Mouse (Mus musculus): ENCODE measurements around the gene Hsf2bp. TPM values are rescaled to one million over a fixed set of nuclear protein-coding genes. Genes with fewer than 3 reads are reported as not detected.

The Hsf2bp gene
- polyA plus RNA-seq, 1 experiment from 2014 or later, result 0.45 TPM

DNA sequence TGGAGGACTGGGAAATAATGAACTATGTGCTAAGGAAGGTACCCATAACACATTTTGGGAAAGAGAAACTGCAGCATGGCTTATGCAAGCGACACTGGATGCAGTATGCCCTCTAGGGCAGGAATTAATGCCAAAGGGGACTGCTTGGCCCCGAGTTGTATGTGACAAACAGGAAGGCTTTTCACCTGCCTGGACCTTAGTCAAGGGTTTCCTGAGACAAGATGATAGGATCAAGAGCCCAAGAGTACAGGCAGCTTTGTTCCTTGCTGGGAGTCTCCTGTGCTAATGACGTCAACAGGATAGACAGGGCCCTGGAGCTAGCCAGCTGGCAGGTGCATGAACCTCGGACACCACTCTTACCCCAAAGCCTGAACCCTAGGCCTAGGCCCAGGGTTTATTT, 95.5 kb downstream of the Hsf2bp start:
- H3K4me2 ChIP-seq (ENCODE audit: low read depth, low read length), result no peak overlapping the region
- no peak overlapping the region for H3K9ac ChIP-seq (ENCODE audit: low read length)
- 79% methylated on average over 4 of the region's 4 CpGs for WGBS
- no peaks in the 10 kb centered on the region for H3K9me3 ChIP-seq (replicated peaks; ENCODE audit: control insufficient read depth, low read length)
- peaks cover 20% of the 10 kb centered on the region for H3K4me1 ChIP-seq (ENCODE audit: control insufficient read depth, insufficient read depth, low read length)
- no peak overlapping the region for H3K27ac ChIP-seq (ENCODE audit: low read length)
- H3K27me3 ChIP-seq (ENCODE audit: control insufficient read depth, insufficient read depth, low read length), result no peaks in the 10 kb centered on the region
- no peak for ATAC-seq (ENCODE audit: insufficient read depth, low FRiP score)
- H3K4me3 ChIP-seq (replicated peaks; ENCODE audit: low read length), result no peak overlapping the region
- no peaks in the 10 kb centered on the region for H3K36me3 ChIP-seq (ENCODE audit: control insufficient read depth, insufficient read depth, low read length)

DNA sequence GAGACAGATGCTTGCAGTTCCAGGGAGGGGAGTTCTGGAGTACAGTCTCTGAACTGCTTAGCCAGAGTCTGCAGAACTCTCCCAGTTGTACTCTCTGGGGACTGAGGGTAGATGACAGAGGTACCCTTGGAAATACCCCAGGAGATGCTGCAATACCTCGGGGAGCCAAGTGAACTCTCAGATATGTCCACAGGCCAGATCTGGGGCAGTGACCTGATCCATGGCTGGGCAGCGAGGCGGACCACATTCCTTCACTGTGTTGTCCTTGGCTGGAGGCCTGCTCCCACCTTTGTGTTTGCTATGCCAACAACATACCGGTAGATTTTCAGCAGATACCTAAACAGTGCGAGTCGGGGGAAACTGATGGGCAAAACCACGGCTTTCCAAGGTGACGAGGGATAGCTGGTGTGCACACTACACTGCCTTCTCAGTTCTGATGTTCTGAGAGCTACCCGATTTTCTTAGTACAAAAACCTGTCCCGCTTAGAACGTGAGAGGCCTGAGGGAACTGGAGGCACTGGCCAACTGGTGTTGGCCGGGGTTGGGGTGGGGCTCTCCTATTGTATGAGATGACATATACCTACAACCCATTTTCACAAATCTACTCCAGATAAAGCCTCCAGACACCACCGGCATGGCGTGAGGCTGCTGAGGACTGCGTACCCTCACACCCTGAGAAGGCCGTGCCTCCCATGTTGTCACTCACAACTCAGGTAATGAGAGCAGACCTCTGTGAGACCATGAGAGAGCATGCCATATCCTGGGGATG, 96.7 kb downstream of the Hsf2bp start:
- ATAC-seq (ENCODE audit: insufficient read depth, low FRiP score), result no peak
- Histone ChIP-seq H3K9ac (ENCODE audit: low read length) (0 out of 2 replicates have a peak overlapping the region, but pooled peaks have one; percentile 9), H3K27me3 (ENCODE audit: control insufficient read depth, insufficient read depth, low read length) (no peaks in the 10 kb centered on the region), H3K9me3 (replicated peaks; ENCODE audit: control insufficient read depth, low read length) (no peaks in the 10 kb centered on the region), H3K36me3 (ENCODE audit: control insufficient read depth, insufficient read depth, low read length) (no peaks in the 10 kb centered on the region), H3K4me3 (replicated peaks; ENCODE audit: low read length) (no peak overlapping the region), H3K4me2 (ENCODE audit: low read depth, low read length) (no peak overlapping the region), H3K4me1 (ENCODE audit: control insufficient read depth, insufficient read depth, low read length) (peaks cover 20% of the 10 kb centered on the region), H3K27ac (ENCODE audit: low read length) (no peak overlapping the region)
- 66% methylated on average over 16 of the region's 16 CpGs for WGBS

DNA sequence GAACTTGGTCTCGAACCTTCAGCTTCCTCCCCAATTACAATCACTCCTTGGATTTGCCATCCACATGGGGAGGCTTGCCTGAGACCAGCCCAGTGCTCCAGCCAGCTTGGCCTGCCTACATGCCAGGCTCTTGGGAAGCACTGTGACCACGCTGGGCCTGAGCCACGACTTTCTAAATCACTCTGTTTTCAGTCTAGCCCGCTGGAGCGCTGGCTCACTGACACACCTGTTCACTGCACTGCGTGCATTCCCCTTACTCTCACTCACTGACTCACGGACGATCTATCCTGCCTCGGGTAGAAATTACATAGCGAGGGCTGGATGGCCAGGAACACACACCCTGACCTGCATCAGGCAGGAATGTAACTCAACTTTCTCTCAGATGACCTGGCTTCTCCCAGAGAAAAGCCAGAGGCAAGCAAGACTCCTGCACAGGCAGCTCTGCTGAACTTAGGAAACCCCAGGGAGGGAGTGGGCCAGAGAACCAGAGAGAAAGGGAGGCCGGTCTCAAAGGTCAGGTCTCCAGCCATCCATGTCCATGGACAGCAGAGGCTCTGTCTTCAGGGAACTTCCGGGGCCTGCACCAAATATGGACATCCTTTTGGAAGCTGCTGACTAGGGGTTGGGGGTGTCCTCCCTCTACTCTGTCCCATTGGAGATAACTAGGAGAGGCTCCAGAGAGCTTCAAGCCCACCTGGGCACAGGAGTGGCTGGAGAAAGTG, 97.4 kb downstream of the Hsf2bp start:
- Histone ChIP-seq H3K27ac (ENCODE audit: low read length) (no peak overlapping the region), H3K4me1 (ENCODE audit: control insufficient read depth, insufficient read depth, low read length) (peaks cover 16% of the 10 kb centered on the region), H3K4me2 (ENCODE audit: low read depth, low read length) (no peak overlapping the region), H3K27me3 (ENCODE audit: control insufficient read depth, insufficient read depth, low read length) (no peaks in the 10 kb centered on the region), H3K9me3 (replicated peaks; ENCODE audit: control insufficient read depth, low read length) (no peaks in the 10 kb centered on the region), H3K36me3 (ENCODE audit: control insufficient read depth, insufficient read depth, low read length) (no peaks in the 10 kb centered on the region), H3K9ac (ENCODE audit: low read length) (0 out of 2 replicates have a peak overlapping the region, but pooled peaks have one; percentile 9), H3K4me3 (replicated peaks; ENCODE audit: low read length) (no peak overlapping the region)
- ATAC-seq (ENCODE audit: insufficient read depth, low FRiP score), result no peak
- 68% methylated on average over 12 of the region's 12 CpGs for WGBS

DNA sequence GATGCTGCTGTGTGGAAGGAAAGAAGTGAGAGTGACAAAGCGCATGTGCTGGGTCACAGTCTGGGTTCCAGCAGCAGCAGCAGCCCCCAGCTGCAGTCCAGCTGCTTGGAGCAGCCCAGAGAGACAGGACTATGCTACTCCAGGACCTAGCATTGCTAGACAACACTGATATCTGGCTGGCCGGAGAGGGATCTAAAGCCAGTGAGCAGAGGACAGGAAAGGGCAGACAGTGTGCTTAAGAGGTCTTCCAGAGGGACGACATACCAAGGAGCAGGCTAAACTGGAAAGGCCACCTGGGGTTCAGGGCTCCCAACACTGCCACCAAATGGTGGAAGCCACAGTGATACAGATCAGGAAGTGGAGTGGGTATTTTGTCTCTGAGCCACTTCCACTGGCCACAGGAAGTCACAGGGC, 99.0 kb downstream of the Hsf2bp start:
- no peaks in the 10 kb centered on the region for H3K27me3 ChIP-seq (ENCODE audit: control insufficient read depth, insufficient read depth, low read length)
- no peak overlapping the region for H3K4me2 ChIP-seq (ENCODE audit: low read depth, low read length)
- WGBS, result 14% methylated on average over 3 of the region's 3 CpGs
- peak overlapping the region; percentile 72 for H3K27ac ChIP-seq (ENCODE audit: low read length)
- no peak overlapping the region for H3K4me3 ChIP-seq (replicated peaks; ENCODE audit: low read length)
- peak overlapping the region; percentile 57 for H3K9ac ChIP-seq (ENCODE audit: low read length)
- ATAC-seq (ENCODE audit: insufficient read depth, low FRiP score), result peak; percentile 41; the same call in 1 of the 2 replicates
- H3K36me3 ChIP-seq (ENCODE audit: control insufficient read depth, insufficient read depth, low read length), result no peaks in the 10 kb centered on the region
- H3K4me1 ChIP-seq (ENCODE audit: control insufficient read depth, insufficient read depth, low read length), result peaks cover 18% of the 10 kb centered on the region
- no peaks in the 10 kb centered on the region for H3K9me3 ChIP-seq (replicated peaks; ENCODE audit: control insufficient read depth, low read length)

DNA sequence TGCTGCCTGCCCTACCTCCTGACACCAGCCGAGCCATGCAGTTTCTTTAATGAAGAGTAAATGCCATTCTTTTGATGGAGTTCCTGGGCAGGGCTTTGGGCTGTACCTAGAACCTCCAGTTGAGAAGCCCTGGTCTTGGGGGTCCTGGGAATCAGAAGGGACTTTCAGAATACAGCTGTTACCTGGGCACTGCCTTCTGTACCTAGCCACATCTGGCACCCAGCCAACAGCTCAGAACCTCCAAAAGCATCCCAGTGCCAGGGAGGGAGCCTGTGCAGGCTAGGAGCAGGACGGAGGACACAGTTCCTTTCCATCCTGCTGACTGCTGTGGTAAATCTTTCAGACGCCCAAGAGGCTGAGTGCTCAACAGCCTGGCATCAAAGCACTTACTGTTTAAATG, 100.3 kb downstream of the Hsf2bp start:
- Histone ChIP-seq H3K27me3 (ENCODE audit: control insufficient read depth, insufficient read depth, low read length) (no peaks in the 10 kb centered on the region), H3K27ac (ENCODE audit: low read length) (no peak overlapping the region), H3K4me1 (ENCODE audit: control insufficient read depth, insufficient read depth, low read length) (peaks cover 24% of the 10 kb centered on the region), H3K9me3 (replicated peaks; ENCODE audit: control insufficient read depth, low read length) (no peaks in the 10 kb centered on the region), H3K9ac (ENCODE audit: low read length) (no peak overlapping the region), H3K4me3 (replicated peaks; ENCODE audit: low read length) (no peak overlapping the region), H3K4me2 (ENCODE audit: low read depth, low read length) (no peak overlapping the region), H3K36me3 (ENCODE audit: control insufficient read depth, insufficient read depth, low read length) (no peaks in the 10 kb centered on the region)
- no peak for ATAC-seq (ENCODE audit: insufficient read depth, low FRiP score)
- WGBS, result 74% methylated on average over 3 of the region's 3 CpGs

DNA sequence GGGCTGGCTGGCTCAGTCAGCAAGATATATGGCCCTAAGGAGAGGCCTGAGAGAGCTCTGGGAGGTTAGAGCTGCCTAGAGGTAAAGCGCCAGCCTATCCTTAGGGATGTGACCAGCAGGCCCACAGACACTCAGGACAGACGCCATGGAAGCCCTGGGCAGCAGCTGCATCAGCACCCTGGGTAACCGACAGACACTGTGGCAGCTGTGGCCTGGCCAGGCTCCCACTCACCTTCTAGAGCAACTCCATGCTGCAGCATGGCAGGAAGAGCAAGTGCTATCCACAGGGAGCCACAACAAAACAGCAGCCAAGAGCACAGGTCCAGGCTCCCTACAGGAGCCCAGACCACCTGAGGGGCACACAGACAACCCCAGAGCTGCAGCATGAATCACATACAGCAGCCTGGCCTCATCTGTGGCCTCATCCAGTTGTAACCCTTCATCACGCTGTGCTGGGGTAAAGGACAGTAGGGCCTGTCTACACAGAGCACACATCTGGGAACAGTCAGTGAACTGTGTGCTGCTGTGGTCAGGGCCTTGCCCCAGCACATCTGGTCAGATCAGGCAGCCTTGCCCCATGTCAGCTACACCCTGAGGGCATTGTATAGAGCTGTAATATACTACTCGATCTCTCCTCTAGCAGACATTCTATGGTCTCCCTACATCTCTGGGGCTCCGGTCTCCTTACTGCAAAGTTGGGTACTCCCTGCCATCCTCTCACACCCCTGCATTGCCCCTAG, 100.9 kb downstream of the Hsf2bp start:
- no peak for ATAC-seq (ENCODE audit: insufficient read depth, low FRiP score)

DNA sequence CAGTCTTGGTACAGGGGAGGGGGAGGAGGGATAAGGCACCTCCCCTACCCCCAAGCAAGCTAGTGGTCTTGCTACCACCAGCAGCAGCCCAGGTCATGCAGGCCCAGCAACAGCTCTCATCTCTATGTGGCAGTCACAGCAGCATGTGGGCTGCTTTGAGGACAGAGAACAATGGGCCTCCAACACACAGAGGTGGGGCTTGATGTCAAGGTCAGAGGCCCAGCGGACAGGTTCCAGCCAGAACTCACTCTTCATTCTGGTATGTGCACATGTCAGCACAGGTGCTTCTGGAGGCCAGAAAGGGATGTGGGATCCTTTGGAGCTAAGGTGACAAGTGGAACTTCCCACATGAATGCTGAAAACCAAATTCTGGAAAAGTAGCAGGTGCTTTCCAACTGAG, 102.2 kb downstream of the Hsf2bp start:
- Histone ChIP-seq H3K4me2 (ENCODE audit: low read depth, low read length) (no peak overlapping the region), H3K9me3 (replicated peaks; ENCODE audit: control insufficient read depth, low read length) (no peaks in the 10 kb centered on the region), H3K4me3 (replicated peaks; ENCODE audit: low read length) (no peak overlapping the region), H3K36me3 (ENCODE audit: control insufficient read depth, insufficient read depth, low read length) (no peaks in the 10 kb centered on the region), H3K27ac (ENCODE audit: low read length) (no peak overlapping the region), H3K27me3 (ENCODE audit: control insufficient read depth, insufficient read depth, low read length) (no peaks in the 10 kb centered on the region), H3K9ac (ENCODE audit: low read length) (no peak overlapping the region), H3K4me1 (ENCODE audit: control insufficient read depth, insufficient read depth, low read length) (peaks cover 24% of the 10 kb centered on the region)
- no peak for ATAC-seq (ENCODE audit: insufficient read depth, low FRiP score)
- WGBS, result 69% methylated on average over 1 of the region's 1 CpGs

More for the DNA sequence above, 100.9 kb downstream of the Hsf2bp start:
- no peak overlapping the region for H3K4me2 ChIP-seq (ENCODE audit: low read depth, low read length)
- H3K9ac ChIP-seq (ENCODE audit: low read length), result no peak overlapping the region
- H3K36me3 ChIP-seq (ENCODE audit: control insufficient read depth, insufficient read depth, low read length), result no peaks in the 10 kb centered on the region
- WGBS, result 79% methylated on average over 6 of the region's 6 CpGs
- no peaks in the 10 kb centered on the region for H3K27me3 ChIP-seq (ENCODE audit: control insufficient read depth, insufficient read depth, low read length)
- no peak overlapping the region for H3K27ac ChIP-seq (ENCODE audit: low read length)
- H3K9me3 ChIP-seq (replicated peaks; ENCODE audit: control insufficient read depth, low read length), result no peaks in the 10 kb centered on the region
- H3K4me3 ChIP-seq (replicated peaks; ENCODE audit: low read length), result no peak overlapping the region
- H3K4me1 ChIP-seq (ENCODE audit: control insufficient read depth, insufficient read depth, low read length), result peaks cover 24% of the 10 kb centered on the region

DNA sequence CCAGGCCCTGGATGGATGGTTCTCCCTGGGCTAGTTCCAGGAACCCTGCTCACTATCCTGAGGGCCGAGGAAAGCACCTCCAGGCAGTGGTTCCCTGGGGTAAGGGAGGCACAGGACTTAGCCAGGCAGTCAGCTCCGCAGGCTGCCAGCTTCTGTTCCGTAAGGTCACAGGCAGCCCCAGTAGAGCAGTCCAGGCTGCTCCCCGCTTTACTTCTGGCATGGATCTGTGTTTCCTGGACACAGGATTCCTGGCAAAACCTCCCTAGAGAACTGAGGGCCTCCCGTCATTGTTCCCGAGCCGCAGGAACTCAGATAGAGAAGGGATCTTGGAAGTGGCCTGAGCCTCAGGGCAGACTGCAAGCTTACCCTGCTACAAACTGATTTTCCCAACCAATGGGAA, 104.7 kb downstream of the Hsf2bp start:
- no peak overlapping the region for H3K4me3 ChIP-seq (replicated peaks; ENCODE audit: low read length)
- peak overlapping the region; percentile 49 for H3K9ac ChIP-seq (ENCODE audit: low read length)
- WGBS, result 42% methylated on average over 7 of the region's 7 CpGs
- H3K9me3 ChIP-seq (replicated peaks; ENCODE audit: control insufficient read depth, low read length), result no peaks in the 10 kb centered on the region
- peaks cover 19% of the 10 kb centered on the region for H3K4me1 ChIP-seq (ENCODE audit: control insufficient read depth, insufficient read depth, low read length)
- no peak overlapping the region for H3K4me2 ChIP-seq (ENCODE audit: low read depth, low read length)
- ATAC-seq (ENCODE audit: insufficient read depth, low FRiP score), result peak; percentile 23; the same call in 1 of the 2 replicates
- H3K27ac ChIP-seq (ENCODE audit: low read length), result peak overlapping the region; percentile 73
- H3K27me3 ChIP-seq (ENCODE audit: control insufficient read depth, insufficient read depth, low read length), result no peaks in the 10 kb centered on the region
- no peaks in the 10 kb centered on the region for H3K36me3 ChIP-seq (ENCODE audit: control insufficient read depth, insufficient read depth, low read length)

All from stomach, embryonic 16.5 days (tissue).